Mouse (Mus musculus): ENCODE measurements around the gene Prdm5. TPM values are rescaled to one million over a fixed set of nuclear protein-coding genes. Genes with fewer than 3 reads are reported as not detected.

Prdm5 gene
- polyA plus RNA-seq, 1 experiment from 2014 or later: 14.1 TPM

DNA sequence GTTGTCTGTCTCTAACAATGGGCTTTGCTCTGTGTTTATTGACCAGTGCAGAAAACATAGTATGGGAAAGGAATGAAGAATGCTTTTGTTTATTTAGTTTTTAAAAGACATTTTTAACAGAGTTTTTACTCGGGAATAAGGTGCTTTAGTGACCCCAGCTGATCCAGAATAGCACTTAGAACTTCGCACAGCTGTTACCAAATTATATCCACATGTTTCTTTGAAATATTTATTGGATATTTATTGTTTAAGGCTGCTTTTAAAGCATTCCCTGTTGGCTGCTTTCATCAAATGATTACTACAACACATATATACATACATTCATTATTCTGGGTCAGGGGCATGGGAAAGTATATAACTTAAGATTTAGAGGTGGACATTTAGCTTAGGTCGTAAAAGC is 32.9 kb downstream of the Prdm5 start:
- H3K9me3 ChIP-seq (replicated peaks; ENCODE audit: low read length): no peaks in the 10 kb centered on the region
- no peak overlapping the region for H3K4me2 ChIP-seq (ENCODE audit: low read length)
- WGBS: 62% methylated on average over 3 of the region's 3 CpGs

DNA sequence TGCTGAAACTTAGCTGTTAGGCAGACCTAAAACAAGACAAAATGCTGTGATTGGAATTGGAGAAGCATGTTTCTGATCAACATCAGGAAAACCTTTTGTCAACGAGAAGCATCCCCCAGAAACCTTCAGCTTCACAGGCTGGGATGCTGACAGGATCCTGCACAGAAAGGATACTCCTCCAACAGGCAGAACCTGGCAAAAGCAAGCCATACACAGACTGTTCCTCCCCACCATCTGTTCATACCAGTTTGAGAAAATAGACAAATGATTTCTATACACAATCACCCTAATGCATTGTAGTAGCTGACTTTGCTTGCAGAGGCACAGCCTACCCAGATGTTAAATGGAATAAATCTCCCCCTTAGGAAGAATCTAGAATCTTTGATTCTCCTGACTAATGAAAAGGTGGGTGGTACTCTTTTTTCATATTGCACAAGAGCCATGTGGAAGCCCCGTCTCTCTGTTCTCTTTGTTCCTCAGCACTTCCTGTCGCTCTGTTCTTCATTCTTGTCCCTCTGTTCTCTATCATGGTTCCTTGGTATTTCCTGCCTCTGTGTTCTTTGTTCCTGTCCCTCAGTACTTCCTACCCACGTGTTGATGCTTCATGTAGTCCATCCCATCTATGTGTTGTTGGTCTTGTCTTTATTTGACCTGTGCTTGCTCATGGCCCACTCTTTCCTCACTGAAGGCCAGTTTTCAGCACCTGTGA is 39.4 kb downstream of the Prdm5 start:
- no peaks in the 10 kb centered on the region for H3K9me3 ChIP-seq (replicated peaks; ENCODE audit: low read length)
- H3K4me2 ChIP-seq (ENCODE audit: low read length): no peak overlapping the region
- no peaks in the 10 kb centered on the region for H3K27me3 ChIP-seq (ENCODE audit: insufficient read depth, low read length)
- TF ChIP-seq CTCF (IDR thresholded peaks at IDR 0.05; ENCODE audit: low read depth): no peak
- H3K9ac ChIP-seq (ENCODE audit: low read depth, low read length): no peak overlapping the region
- DNase-seq (ENCODE audit: low spot score) (no peak), ATAC-seq (replicated peaks; ENCODE audit: low FRiP score, low read depth) (no peak)
- H3K27ac ChIP-seq: no peak overlapping the region
- H3K4me3 ChIP-seq (replicated peaks; ENCODE audit: low read depth, low read length): no peak overlapping the region
- 66% methylated on average over 4 of the region's 4 CpGs for WGBS
- H3K4me1 ChIP-seq (replicated peaks; ENCODE audit: insufficient read depth, low read length): no peaks in the 10 kb centered on the region
- no peaks in the 10 kb centered on the region for H3K36me3 ChIP-seq (ENCODE audit: insufficient read depth, low read length)

More for the DNA sequence above, 32.9 kb downstream of the Prdm5 start:
- Histone ChIP-seq H3K27ac (no peak overlapping the region), H3K27me3 (ENCODE audit: insufficient read depth, low read length) (no peaks in the 10 kb centered on the region), H3K4me3 (replicated peaks; ENCODE audit: low read depth, low read length) (no peak overlapping the region), H3K4me1 (replicated peaks; ENCODE audit: insufficient read depth, low read length) (no peaks in the 10 kb centered on the region), H3K9ac (ENCODE audit: low read depth, low read length) (no peak overlapping the region), H3K36me3 (ENCODE audit: insufficient read depth, low read length) (no peaks in the 10 kb centered on the region)
- TF ChIP-seq CTCF (IDR thresholded peaks at IDR 0.05; ENCODE audit: low read depth): no peak
- no peak for ATAC-seq (replicated peaks; ENCODE audit: low FRiP score, low read depth)
- no peak for DNase-seq (ENCODE audit: low spot score)

DNA sequence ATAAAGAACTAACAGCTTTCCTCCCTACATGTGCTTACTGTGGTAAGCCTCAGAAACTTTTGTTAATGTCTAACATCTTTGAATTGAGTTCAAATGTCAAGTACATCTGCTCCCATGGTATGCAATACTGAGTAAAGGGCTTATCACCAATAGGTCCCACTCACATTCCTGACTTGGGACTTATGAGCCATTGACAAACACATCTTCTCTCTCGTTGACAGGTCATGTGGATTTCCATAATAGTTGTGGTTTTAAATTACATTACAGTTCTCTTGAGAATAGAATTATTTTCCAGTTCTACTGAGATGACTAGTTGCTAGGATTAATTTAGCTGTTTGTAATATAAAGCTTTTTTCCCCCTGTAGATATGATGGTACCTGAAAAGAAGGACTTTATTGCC is 49.9 kb downstream of the Prdm5 start:
- Histone ChIP-seq H3K4me2 (ENCODE audit: low read length) (no peak overlapping the region), H3K4me3 (replicated peaks; ENCODE audit: low read depth, low read length) (no peak overlapping the region)
- no peak for TF ChIP-seq CTCF (IDR thresholded peaks at IDR 0.05; ENCODE audit: low read depth)

DNA sequence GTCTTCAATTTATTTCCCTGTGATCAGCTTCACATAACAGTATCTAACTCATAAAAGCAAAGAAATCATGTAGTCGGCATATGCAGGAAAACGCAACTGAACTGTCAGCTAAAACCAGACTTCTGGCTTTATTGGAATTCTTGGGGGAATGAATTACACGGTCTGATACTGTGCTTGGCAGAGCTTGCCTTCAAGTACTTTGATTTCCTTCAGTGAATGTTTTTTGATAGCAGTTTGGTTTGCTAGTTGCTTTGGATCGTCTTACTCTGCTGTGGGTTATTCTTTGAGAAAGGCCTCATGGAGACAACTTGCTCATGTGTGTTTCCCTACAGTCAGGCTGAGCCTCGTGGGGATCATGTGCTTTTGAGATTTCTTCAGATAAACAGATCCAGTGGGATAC is 52.7 kb downstream of the Prdm5 start:
- Histone ChIP-seq H3K4me3 (replicated peaks; ENCODE audit: low read depth, low read length) (no peak overlapping the region), H3K9ac (ENCODE audit: low read depth, low read length) (no peak overlapping the region), H3K27ac (no peak overlapping the region), H3K4me2 (ENCODE audit: low read length) (no peak overlapping the region), H3K36me3 (ENCODE audit: insufficient read depth, low read length) (peaks cover 9% of the 10 kb centered on the region; the same call in 1 of the 2 replicates), H3K4me1 (replicated peaks; ENCODE audit: insufficient read depth, low read length) (no peaks in the 10 kb centered on the region), H3K9me3 (replicated peaks; ENCODE audit: low read length) (no peaks in the 10 kb centered on the region; the same call in 1 of the 2 replicates), H3K27me3 (ENCODE audit: insufficient read depth, low read length) (no peaks in the 10 kb centered on the region)
- ATAC-seq (replicated peaks; ENCODE audit: low FRiP score, low read depth) (no peak), DNase-seq (ENCODE audit: low spot score) (no peak)
- WGBS: 73% methylated on average over 5 of the region's 5 CpGs
- no peak for TF ChIP-seq CTCF (IDR thresholded peaks at IDR 0.05; ENCODE audit: low read depth)

More for the DNA sequence above, 49.9 kb downstream of the Prdm5 start:
- H3K27me3 ChIP-seq (ENCODE audit: insufficient read depth, low read length): no peaks in the 10 kb centered on the region
- H3K9ac ChIP-seq (ENCODE audit: low read depth, low read length): no peak overlapping the region
- no peaks in the 10 kb centered on the region; the same call in 1 of the 2 replicates for H3K9me3 ChIP-seq (replicated peaks; ENCODE audit: low read length)
- H3K27ac ChIP-seq: no peak overlapping the region
- peaks cover 4% of the 10 kb centered on the region; the same call in 1 of the 2 replicates for H3K36me3 ChIP-seq (ENCODE audit: insufficient read depth, low read length)
- ATAC-seq (replicated peaks; ENCODE audit: low FRiP score, low read depth) (no peak), DNase-seq (ENCODE audit: low spot score) (no peak)
- WGBS: 62% methylated on average over 1 of the region's 1 CpGs
- no peaks in the 10 kb centered on the region for H3K4me1 ChIP-seq (replicated peaks; ENCODE audit: insufficient read depth, low read length)

DNA sequence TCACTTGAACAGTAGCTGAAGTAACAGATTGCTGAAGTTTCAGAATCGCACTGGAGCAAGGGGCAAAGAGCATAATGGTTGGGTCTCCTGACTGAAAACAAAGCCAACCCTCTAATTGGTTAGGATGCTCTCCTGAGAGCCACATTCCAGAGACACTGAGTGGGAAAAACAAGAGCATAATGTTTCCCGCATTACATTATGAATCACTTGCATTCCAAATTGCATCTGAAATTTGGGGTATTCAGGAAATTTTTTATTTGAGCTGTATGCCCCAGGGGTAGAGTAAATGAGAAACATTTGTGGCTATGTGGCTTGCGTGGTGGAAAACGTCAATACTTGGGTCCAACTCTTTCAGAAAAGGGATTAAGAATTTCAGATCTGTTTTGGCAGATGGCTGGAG is 55.2 kb downstream of the Prdm5 start:
- no peaks in the 10 kb centered on the region for H3K27me3 ChIP-seq (ENCODE audit: insufficient read depth, low read length)
- no peak overlapping the region for H3K4me2 ChIP-seq (ENCODE audit: low read length)
- ATAC-seq (replicated peaks; ENCODE audit: low FRiP score, low read depth) (no peak), DNase-seq (ENCODE audit: low spot score) (no peak)
- H3K4me3 ChIP-seq (replicated peaks; ENCODE audit: low read depth, low read length): no peak overlapping the region
- peaks cover 9% of the 10 kb centered on the region; the same call in 1 of the 2 replicates for H3K36me3 ChIP-seq (ENCODE audit: insufficient read depth, low read length)
- no peak overlapping the region for H3K27ac ChIP-seq
- no peak for TF ChIP-seq CTCF (IDR thresholded peaks at IDR 0.05; ENCODE audit: low read depth)
- no peak overlapping the region for H3K9ac ChIP-seq (ENCODE audit: low read depth, low read length)
- no peaks in the 10 kb centered on the region for H3K4me1 ChIP-seq (replicated peaks; ENCODE audit: insufficient read depth, low read length)
- 95% methylated on average over 4 of the region's 4 CpGs for WGBS
- no peaks in the 10 kb centered on the region; the same call in 1 of the 2 replicates for H3K9me3 ChIP-seq (replicated peaks; ENCODE audit: low read length)

DNA sequence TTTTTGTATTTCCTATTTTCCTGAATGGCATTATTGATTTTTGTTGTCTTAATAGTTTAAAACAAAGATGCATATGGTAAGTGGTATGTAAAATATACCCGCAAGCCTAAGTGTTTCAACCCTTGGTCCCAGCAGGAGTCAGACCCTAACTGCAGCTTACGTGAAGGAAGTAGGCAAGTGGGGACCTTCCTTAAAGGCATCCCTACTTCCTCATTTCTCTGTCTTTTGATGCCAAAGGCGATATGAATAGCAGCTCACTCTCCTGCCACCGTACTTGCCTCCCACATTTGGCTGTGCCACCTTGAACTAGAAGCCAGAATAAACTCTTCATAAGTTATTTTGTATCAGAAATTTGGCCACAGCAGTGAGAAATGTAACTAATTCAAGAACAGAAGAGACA is 63.8 kb downstream of the Prdm5 start:
- Histone ChIP-seq H3K4me1 (replicated peaks; ENCODE audit: insufficient read depth, low read length) (no peaks in the 10 kb centered on the region), H3K4me3 (replicated peaks; ENCODE audit: low read depth, low read length) (no peak overlapping the region), H3K9me3 (replicated peaks; ENCODE audit: low read length) (no peaks in the 10 kb centered on the region), H3K27me3 (ENCODE audit: insufficient read depth, low read length) (no peaks in the 10 kb centered on the region), H3K4me2 (ENCODE audit: low read length) (no peak overlapping the region), H3K9ac (ENCODE audit: low read depth, low read length) (no peak overlapping the region), H3K27ac (no peak overlapping the region), H3K36me3 (ENCODE audit: insufficient read depth, low read length) (no peaks in the 10 kb centered on the region)
- ATAC-seq (replicated peaks; ENCODE audit: low FRiP score, low read depth) (no peak), DNase-seq (ENCODE audit: low spot score) (no peak)
- WGBS: 92% methylated on average over 4 of the region's 4 CpGs
- TF ChIP-seq CTCF (IDR thresholded peaks at IDR 0.05; ENCODE audit: low read depth): no peak

Data from kidney, postnatal 0 days (tissue).